Mouse (Mus musculus) forebrain, postnatal 0 days (tissue): Measurements from ENCODE around the gene Elob. TPM values are rescaled to one million over a fixed set of nuclear protein-coding genes. Genes with fewer than 3 reads are reported as not detected.

ENCODE experiments used
- ATAC-seq: fragments of 200-750 bp; cut with Nextera tagmentation; 2 replicates; pipeline ENCODE4 v1.8.0; 2017; ENCODE audit warnings: mild to moderate bottlenecking, moderate library complexity
- DNase-seq: peaks from one replicate; pipeline ENCODE4 v3.0.0-alpha.2; 2015
- H3K27ac ChIP-seq: fragments of 300-500 bp; sonication (generic); 2 replicates; pipeline ENCODE4 v1.5.1; 2014; ENCODE audit warnings: low read depth, mild to moderate bottlenecking, antibody characterized with exemption, low read length, moderate library complexity, mixed read lengths
- H3K27me3 ChIP-seq: fragments of 300-500 bp; sonication (generic); 2 replicates; pipeline ENCODE4 v1.6.1; 2014; ENCODE audit warnings: mild to moderate bottlenecking, low read length, mixed read lengths; ENCODE audit not compliant: insufficient read depth
- H3K36me3 ChIP-seq: fragments of 300-500 bp; sonication (generic); 2 replicates; pipeline ENCODE4 v1.6.1; 2014; ENCODE audit warnings: mild to moderate bottlenecking, moderate library complexity; ENCODE audit not compliant: insufficient read depth
- H3K4me1 ChIP-seq: fragments of 300-500 bp; sonication (generic); 2 replicates; pipeline ENCODE4 v1.6.1; 2014; ENCODE audit warnings: antibody characterized with exemption; ENCODE audit not compliant: insufficient read depth
- H3K4me2 ChIP-seq: fragments of 300-500 bp; sonication (generic); 2 replicates; pipeline ENCODE4 v1.6.1; 2014; ENCODE audit warnings: low read depth, mild to moderate bottlenecking, moderate library complexity
- H3K4me3 ChIP-seq: fragments of 300-500 bp; sonication (generic); 2 replicates; pipeline ENCODE4 v1.5.1; 2014; ENCODE audit warnings: low read depth, low read length, mixed read lengths
- H3K9ac ChIP-seq: fragments of 300-500 bp; sonication (generic); 2 replicates; pipeline ENCODE4 v1.6.1; 2014; ENCODE audit warnings: mild to moderate bottlenecking
- H3K9me3 ChIP-seq: fragments of 300-500 bp; sonication (generic); 2 replicates; pipeline ENCODE4 v1.6.1; 2016; ENCODE audit warnings: low read length
- CTCF ChIP-seq: sonication (generic); IDR thresholded peaks from 2 replicates; pipeline ENCODE4 v1.5.1; 2016; ENCODE audit warnings: antibody characterized with exemption, control low read depth, low read depth
- WGBS: fragments of 180-500 bp; shearing (Covaris S2); extraction: QIAGEN DNeasy Blood & Tissue Kit; methylation state at CpG from one replicate; pipeline ENCODE4 v1.1.7; 2014; 5-methylcytosine and 5-hydroxymethylcytosine counted together
- polyA plus RNA-seq: library from polyadenylated mRNA; unstranded; fragments of >200 nt; fragmentation: Nextera tagmentation; extraction: Ambion mirVana; gene quantifications from 2 replicates; pipeline ENCODE4 v1.2.1, GENCODE M21; 2015
- total RNA-seq: library from RNA; depleted of rRNA; stranded (reverse); fragments of >200 nt; gene quantifications from 2 replicates; pipeline ENCODE4 v1.2.3, GENCODE M21; 2014; rRNA removed

Gene Elob
- total RNA-seq (1,186 and 1,488 TPM in 2 replicates), polyA plus RNA-seq (1,394 and 1,814 TPM in 2 replicates)

- peak within 1 kb of the TSS; percentile 68 for H3K9ac ChIP-seq
- peaks cover 8% of the 10 kb centered on the region for H3K4me1 ChIP-seq
- peak within 1 kb of the TSS; percentile 97 for H3K27ac ChIP-seq
- H3K4me3 ChIP-seq: peak within 1 kb of the TSS; percentile 47
- peak within 1 kb of the TSS; percentile 66 for H3K4me2 ChIP-seq
- ATAC-seq (peak; percentile 97), DNase-seq (peak; percentile 95)
- H3K36me3 ChIP-seq: peaks cover 22% of the 10 kb centered on the region
- TF ChIP-seq CTCF: peak; percentile 79
- under 1% methylated on average over 35 of the region's 42 CpGs for WGBS
- peaks cover 4% of the 10 kb centered on the region; the same call in 1 of the 2 replicates for H3K27me3 ChIP-seq
- H3K9me3 ChIP-seq: no peaks in the 10 kb centered on the region
Observed at GRCm38 (mm10) chr17:23829064-23829619, at the start of gene Elob. Gene Elob (minus strand): TSS chr17:23829136.

- peak; percentile 83 for ATAC-seq
Observed at GRCm38 (mm10) chr17:23877166-23877565, 48.2 kb upstream of the Elob start.

GRCm38 (mm10) chr17:23876741-23877140 lies 47.8 kb upstream of the Elob start:
- Histone ChIP-seq H3K4me2 (no peak overlapping the region), H3K27me3 (no peaks in the 10 kb centered on the region), H3K4me3 (no peak overlapping the region), H3K9me3 (no peaks in the 10 kb centered on the region), H3K27ac (0 out of 2 replicates have a peak overlapping the region, but pooled peaks have one; percentile 21), H3K36me3 (no peaks in the 10 kb centered on the region), H3K9ac (no peak overlapping the region), H3K4me1 (no peaks in the 10 kb centered on the region)
- ATAC-seq: peak; percentile 84
- 33% methylated on average over 3 of the region's 3 CpGs for WGBS
- TF ChIP-seq CTCF: no peak
- peak; percentile 35 for DNase-seq

More at GRCm38 (mm10) chr17:23877166-23877565, 48.2 kb upstream of the Elob start:
- no peaks in the 10 kb centered on the region for H3K36me3 ChIP-seq
- H3K9ac ChIP-seq: no peak overlapping the region
- no peaks in the 10 kb centered on the region for H3K4me1 ChIP-seq
- TF ChIP-seq CTCF: no peak
- no peak overlapping the region for H3K27ac ChIP-seq
- no peaks in the 10 kb centered on the region for H3K9me3 ChIP-seq
- no peaks in the 10 kb centered on the region for H3K27me3 ChIP-seq
- 66% methylated on average over 2 of the region's 2 CpGs for whole genome bisulfite sequencing
- H3K4me2 ChIP-seq: no peak overlapping the region
- no peak overlapping the region for H3K4me3 ChIP-seq
- peak; percentile 35 for DNase-seq

GRCm38 (mm10) chr17:23873884-23874856 lies 45.2 kb upstream of the Elob start:
- Histone ChIP-seq H3K9ac (no peak overlapping the region), H3K36me3 (no peaks in the 10 kb centered on the region), H3K27ac (no peak overlapping the region), H3K27me3 (no peaks in the 10 kb centered on the region), H3K4me2 (no peak overlapping the region), H3K9me3 (no peaks in the 10 kb centered on the region), H3K4me3 (no peak overlapping the region), H3K4me1 (no peaks in the 10 kb centered on the region)
- DNase-seq (peak; percentile 24), ATAC-seq (no peak; the same call in 1 of the 2 replicates)
- 41% methylated on average over 8 of the region's 8 CpGs for WGBS
- peak; percentile 70 for TF ChIP-seq CTCF

- Histone ChIP-seq H3K9ac (no peak overlapping the region), H3K27me3 (no peaks in the 10 kb centered on the region), H3K4me1 (no peaks in the 10 kb centered on the region), H3K9me3 (0 out of 2 replicates have a peak, but pooled peaks cover 2% of the 10 kb centered on the region), H3K4me2 (no peak overlapping the region), H3K4me3 (no peak overlapping the region), H3K36me3 (no peaks in the 10 kb centered on the region), H3K27ac (no peak overlapping the region)
- no peak for DNase-seq
- 90% methylated on average over 11 of the region's 11 CpGs for WGBS
- no peak for TF ChIP-seq CTCF
- no peak for ATAC-seq
Observed at GRCm38 (mm10) chr17:23868513-23868912, 39.6 kb upstream of the Elob start.

GRCm38 (mm10) chr17:23867756-23868155 lies 38.8 kb upstream of the Elob start, which contains the start of gene Prss21:
Gene Prss21 (plus strand): TSS chr17:23868056.
- DNase-seq: no peak
- Histone ChIP-seq H3K4me3 (no peak within 1 kb of the TSS), H3K4me1 (no peaks in the 10 kb centered on the region), H3K27ac (no peak within 1 kb of the TSS), H3K9ac (no peak within 1 kb of the TSS), H3K9me3 (0 out of 2 replicates have a peak, but pooled peaks cover 2% of the 10 kb centered on the region), H3K4me2 (no peak within 1 kb of the TSS), H3K36me3 (no peaks in the 10 kb centered on the region), H3K27me3 (no peaks in the 10 kb centered on the region)
- 85% methylated on average over 15 of the region's 15 CpGs for WGBS
- ATAC-seq: no peak
- no peak for TF ChIP-seq CTCF

GRCm38 (mm10) chr17:23862926-23863325 lies 34.0 kb upstream of the Elob start:
- Histone ChIP-seq H3K9me3 (0 out of 2 replicates have a peak, but pooled peaks cover 2% of the 10 kb centered on the region), H3K4me3 (no peak overlapping the region), H3K4me1 (no peaks in the 10 kb centered on the region), H3K36me3 (no peaks in the 10 kb centered on the region), H3K27me3 (no peaks in the 10 kb centered on the region), H3K27ac (no peak overlapping the region), H3K4me2 (no peak overlapping the region), H3K9ac (no peak overlapping the region)
- no peak for TF ChIP-seq CTCF
- no peak for DNase-seq
- 91% methylated on average over 4 of the region's 4 CpGs for WGBS
- ATAC-seq: no peak
